Mouse (Mus musculus) CH12F3 (cell line): ENCODE measurements around the gene Dusp3.

Experiments
- in situ Hi-C: fragments of 300-500 bp; cut with MboI; formaldehyde crosslinking; loops from 2 replicates; pipeline ENCODE4 v1.14.3; 2020; ENCODE audit warnings: low sequenced_read_pairs

The Dusp3 gene

GRCm38 (mm10) chr11:101986913-101987312 is at the start of gene Dusp3:
Gene Dusp3 (minus strand): TSS chr11:101987013.
- in situ Hi-C loops: no loop called here

- in situ Hi-C loops: no loop called here
These were observed 49.5 kb upstream of the Dusp3 start for GRCm38 (mm10) chr11:102036336-102036735.

DNA sequence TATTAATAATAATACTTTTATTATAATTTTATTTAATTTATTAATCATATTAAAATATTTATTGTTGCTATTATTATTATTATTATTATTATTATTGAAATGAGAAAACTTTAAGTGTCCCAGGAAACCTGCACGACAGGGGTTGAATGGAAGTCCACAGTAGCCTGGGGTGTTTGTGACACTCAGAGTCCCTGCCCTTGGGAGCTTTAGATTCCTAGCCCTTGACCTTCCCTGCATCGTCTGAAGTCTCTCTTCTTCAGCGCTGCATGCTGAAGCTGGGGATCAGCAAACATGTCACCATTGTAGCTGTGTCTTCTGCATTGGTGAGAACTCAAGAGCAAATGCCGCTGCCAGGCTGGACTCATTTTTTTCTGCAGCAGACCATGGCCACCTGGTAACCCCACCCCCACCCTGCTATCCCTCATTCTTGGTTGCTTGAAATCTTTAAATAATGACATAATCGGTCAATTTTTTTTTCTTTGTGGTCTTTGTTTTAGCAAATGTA is 48.7 kb upstream of the Dusp3 start:
- in situ Hi-C loops: no loop called here

DNA sequence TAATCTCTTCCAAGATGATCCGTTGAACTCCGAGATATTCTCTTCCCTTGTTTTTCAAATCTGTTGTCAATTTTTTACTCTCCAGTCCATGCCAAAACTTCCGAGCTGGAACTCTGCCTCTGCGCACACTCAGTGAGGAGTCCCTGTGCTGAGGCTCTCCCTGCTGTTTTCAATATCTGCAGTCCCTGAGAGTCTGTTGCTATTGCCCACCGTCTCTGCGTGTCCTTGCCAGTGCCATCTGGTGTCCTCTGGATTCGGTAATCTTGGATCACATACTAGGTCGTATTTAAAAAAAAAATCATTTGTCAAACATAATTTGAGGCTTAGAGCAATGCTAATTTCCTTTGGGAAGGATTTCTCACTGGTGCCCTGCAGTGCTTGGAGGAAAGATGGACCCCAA is 48.1 kb upstream of the Dusp3 start:
- in situ Hi-C loops: no loop called here

- in situ Hi-C loops: no loop called here
These were observed 46.3 kb upstream of the Dusp3 start for GRCm38 (mm10) chr11:102033055-102033591.

GRCm38 (mm10) chr11:102031149-102031548 is 44.3 kb upstream of the Dusp3 start:
- in situ Hi-C loops: no loop called here

GRCm38 (mm10) chr11:102029966-102030365 is 43.2 kb upstream of the Dusp3 start:
- in situ Hi-C loops: no loop called here

DNA sequence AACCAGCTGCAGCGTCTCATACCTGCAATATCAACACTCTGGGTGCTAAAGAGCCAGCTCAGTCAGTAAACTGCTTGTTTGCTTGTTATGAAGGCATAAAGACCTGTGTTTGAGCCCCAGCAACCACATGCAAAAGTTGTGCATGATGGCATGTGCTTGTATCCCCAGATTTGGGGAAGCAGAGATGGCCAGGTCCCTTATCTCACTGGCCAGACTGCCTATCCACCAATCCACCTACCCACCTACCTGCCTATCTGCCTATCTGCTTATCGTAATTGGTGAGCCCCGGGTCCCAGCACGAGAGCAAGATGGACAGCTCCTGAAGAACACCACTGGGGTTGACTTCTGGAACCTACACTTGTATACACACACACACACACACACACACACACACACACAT is 42.5 kb upstream of the Dusp3 start:
- in situ Hi-C loops: no loop called here

DNA sequence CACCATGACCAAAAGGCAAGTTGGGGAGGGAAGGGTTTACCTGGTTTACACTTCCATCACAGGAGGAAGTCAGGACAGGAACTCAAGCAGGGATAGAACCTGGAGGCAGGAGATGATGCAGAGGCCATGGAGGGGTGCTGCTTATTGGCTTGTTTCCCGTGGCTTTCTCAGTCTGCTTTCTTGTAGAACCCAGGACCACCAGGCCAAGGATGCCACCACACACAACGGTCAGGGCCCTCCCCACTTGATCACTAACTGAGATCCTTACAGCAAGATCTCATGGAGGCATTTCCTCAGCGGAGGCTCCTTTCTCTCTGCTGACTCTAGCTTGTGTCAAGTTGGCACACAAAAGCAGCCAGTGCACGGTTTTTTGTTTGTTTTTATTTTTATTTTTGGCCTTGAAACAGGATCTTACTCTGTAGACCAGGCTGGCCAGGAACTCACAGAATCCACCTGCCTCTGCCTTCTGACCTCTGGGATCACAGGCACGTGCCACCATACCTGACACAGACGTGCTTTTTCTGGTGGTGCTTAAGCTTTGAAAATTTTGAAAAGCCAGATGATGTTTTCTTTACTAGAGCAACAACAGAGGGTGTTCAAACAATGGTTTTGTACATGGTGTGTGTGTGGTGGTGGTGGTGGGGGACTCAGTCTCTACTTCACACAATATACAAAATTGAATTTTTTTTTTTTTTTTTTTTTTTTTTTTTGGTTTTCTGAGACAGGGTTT is 41.4 kb upstream of the Dusp3 start, which contains the start of gene Mpp3:
TSS of gene Mpp3 (minus strand) at position 375 of the 730 bp plus-strand sequence.
- in situ Hi-C loops: no loop called here

- in situ Hi-C loops: no loop called here
These were observed 40.7 kb upstream of the Dusp3 start for GRCm38 (mm10) chr11:102027361-102028017.

GRCm38 (mm10) chr11:102026694-102027360 is 40.0 kb upstream of the Dusp3 start:
- in situ Hi-C loops: no loop called here

DNA sequence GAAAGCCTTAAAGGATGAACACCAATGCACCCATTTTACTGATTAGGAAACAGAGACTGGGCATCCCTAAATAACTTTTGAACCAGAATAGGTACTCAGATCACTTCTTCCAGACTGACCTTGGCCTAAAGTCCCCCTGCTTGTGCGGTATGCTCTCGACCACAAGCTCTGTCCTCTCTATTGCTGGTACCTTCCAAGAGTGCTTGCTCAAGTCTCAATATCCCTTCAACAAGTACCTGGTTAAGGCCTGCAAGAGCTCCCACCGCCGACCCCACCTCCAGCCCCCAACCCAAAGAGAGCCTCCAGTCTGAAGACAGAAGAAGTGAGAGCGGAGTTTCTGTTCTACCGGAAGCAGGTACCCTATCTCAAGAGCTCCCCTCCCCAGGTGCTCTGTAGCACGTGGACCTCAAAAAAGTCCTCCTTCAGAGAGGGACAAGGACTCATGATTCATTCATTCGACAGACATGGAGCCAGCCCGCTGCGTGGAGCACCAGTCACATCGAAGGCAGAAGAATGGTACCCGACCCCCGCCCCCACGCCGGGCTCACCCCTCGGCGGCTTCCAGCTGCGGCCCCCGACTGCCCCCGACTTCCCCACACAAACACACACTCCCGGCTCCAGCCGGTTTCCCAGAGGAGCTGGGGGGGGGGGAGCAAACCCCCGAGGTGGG is 39.3 kb upstream of the Dusp3 start:
- in situ Hi-C loops: no loop called here

DNA sequence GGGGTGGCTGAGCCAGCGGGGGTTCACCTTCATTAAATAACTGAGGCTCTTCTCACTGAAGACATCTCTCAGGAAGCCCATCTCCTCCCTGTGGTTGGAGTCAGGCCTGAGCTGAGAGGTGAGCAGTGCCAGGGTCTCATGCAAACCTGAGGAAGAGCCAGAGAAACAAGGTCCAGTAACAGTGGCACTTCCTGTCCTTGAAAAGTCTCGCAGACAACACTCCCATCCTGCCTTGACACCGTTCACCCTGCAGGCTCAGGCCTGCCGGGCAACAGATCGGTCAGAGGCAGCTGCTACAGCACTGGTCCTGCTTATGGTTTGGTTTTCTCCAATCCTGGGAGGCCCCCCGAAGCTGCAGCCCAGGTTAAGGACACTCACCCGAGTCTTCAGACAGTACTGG is 38.5 kb upstream of the Dusp3 start:
- in situ Hi-C loops: no loop called here

- in situ Hi-C loops: no loop called here
These were observed 38.1 kb upstream of the Dusp3 start for GRCm38 (mm10) chr11:102024875-102025274.

DNA sequence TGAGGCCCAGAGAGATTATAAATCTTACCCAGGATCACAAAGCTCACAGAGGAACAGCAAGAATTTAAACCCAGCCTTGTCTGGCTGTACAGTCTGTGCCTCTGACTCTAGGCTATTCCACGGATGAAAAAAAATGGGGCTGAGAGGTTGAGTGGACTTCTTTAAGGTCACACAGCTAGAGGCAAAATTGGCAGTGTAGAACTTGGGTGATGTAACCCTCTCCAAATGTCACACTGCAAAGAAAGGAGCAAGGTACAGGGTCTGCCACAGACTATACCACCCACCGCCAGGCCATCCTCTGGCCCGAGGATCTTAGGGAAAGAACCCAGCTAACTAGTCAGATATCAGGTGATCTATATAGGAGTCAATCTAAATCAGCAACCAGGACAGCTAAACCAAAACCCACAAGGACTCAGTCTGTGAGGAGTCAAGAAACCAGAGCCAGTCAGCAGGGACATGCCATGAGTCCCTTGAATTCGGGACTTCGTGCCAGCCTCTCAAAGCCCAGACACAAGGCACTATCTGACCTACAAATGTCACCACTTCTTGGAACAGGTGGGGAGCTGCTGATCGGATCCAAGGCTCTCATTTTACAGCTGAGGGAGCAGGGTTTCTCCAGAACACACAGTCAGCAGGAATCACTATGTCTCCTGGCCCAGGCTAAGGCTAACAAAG is 37.4 kb upstream of the Dusp3 start:
- in situ Hi-C loops: no loop called here

DNA sequence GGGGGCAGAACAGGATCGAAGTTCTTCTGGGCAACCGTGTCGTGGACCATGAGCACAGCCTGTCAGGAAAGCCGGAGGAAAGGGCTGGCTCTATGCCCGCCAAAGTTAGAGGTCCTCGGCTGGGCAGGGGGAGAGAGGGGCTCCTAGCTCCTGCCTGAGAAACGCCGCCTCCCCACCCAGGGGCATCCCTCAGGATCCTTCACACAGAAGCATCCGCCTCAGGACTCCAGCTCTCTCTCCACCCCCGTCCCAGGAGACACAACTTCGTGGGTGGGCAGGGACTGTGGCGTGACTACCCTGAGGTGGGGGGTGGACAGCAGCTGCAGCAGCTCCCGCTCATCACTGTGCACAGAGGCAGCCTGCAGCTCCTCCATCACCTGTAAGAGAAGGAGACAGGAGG is 36.6 kb upstream of the Dusp3 start:
- in situ Hi-C loops: no loop called here

DNA sequence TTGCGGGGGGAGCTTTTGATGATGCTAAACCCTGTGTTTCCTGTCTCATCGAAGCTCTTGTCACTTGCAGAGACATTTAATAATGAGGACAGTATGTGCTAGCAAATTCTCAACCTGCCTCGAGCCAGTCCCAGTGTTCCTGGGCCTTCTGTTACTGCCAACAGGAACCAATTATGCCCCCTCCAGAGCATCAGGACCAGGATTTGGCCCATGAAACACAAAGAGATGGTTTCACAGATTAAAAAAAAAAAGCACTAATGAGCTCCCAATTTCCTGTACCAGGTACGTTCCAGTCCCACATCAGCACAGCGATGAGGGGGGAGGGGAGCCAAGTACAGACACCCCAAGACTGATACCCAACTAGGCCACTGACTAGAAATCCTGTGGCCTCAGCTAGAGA is 34.4 kb upstream of the Dusp3 start:
- in situ Hi-C loops: no loop called here

- in situ Hi-C loops: no loop called here
These were observed 32.9 kb upstream of the Dusp3 start for GRCm38 (mm10) chr11:102019736-102020135.

GRCm38 (mm10) chr11:102016136-102016535 is 29.3 kb upstream of the Dusp3 start:
- in situ Hi-C loops: no loop called here

GRCm38 (mm10) chr11:102015472-102015871 is 28.7 kb upstream of the Dusp3 start:
- in situ Hi-C loops: no loop called here
